8 mouse cellular contexts compared by ENCODE assay signal in the genomic region with DNA sequence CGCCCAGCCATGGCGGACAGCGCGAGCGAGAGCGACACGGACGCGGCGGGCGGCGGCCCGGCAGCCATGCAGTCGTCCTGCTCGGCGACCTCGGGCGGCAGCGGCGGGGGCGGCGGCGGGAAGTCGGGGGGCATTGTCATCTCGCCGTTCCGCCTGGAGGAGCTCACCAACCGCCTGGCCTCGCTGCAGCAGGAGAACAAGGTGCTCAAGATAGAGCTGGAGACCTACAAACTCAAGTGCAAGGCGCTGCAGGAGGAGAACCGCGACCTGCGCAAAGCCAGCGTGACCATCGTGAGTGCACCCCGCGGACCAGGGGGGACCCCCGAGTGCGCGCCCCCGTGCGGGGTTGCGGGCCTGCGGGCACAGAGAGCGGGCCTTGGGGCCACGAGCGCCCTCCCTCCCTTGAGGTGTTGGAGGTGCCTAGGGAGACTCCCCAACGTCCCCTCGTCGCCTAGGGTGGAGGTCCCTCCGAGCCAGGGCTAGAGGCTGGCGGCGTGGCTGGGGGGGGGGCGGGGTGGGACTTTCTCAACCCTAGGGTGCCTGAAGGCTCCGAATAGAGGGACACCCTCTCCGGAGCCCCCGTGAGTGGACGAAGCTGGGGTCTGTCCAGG. TPM values are rescaled to one million over a fixed set of nuclear protein-coding genes. Genes with fewer than 3 reads are reported as not detected.
A peak's percentile ranks its signal among the peaks of the same experiment; 100 is the strongest.
DNase-seq lines count a peak whose midpoint lies in the region; ATAC-seq lines count a peak whose summit lies in the region.

No protein-coding gene starts in this region.

- under 1% methylated on average over 44 of the region's 58 CpGs for WGBS in forebrain, embryonic 12.5 days
- WGBS in hindbrain, embryonic 16.5 days: 0% methylated on average over 25 of the region's 58 CpGs
- 1% methylated on average over 54 of the region's 58 CpGs for WGBS in limb, embryonic 15.5 days
- WGBS in neural tube, embryonic 12.5 days: under 1% methylated on average over 57 of the region's 58 CpGs

- peaks cover 6% of the 10 kb centered on the region; the same call in 1 of the 2 replicates for H3K9me3 ChIP-seq in forebrain, embryonic 12.5 days
- no peaks in the 10 kb centered on the region for H3K9me3 ChIP-seq in hindbrain, embryonic 16.5 days (ENCODE audit: control insufficient read depth, low read length)
- no peaks in the 10 kb centered on the region for H3K9me3 ChIP-seq in limb, embryonic 15.5 days
- 0 out of 2 replicates have a peak, but pooled peaks cover 3% of the 10 kb centered on the region for H3K9me3 ChIP-seq in neural tube, embryonic 12.5 days

- peaks cover 38% of the 10 kb centered on the region for H3K4me1 ChIP-seq in forebrain, embryonic 12.5 days
- H3K4me1 ChIP-seq in hindbrain, embryonic 16.5 days (ENCODE audit: control insufficient read depth, insufficient read depth, low read depth, low read length): peaks cover 20% of the 10 kb centered on the region
- peaks cover 38% of the 10 kb centered on the region for H3K4me1 ChIP-seq in limb, embryonic 15.5 days
- H3K4me1 ChIP-seq in neural tube, embryonic 12.5 days: peaks cover 28% of the 10 kb centered on the region

- peaks cover 4% of the 10 kb centered on the region; the same call in 1 of the 2 replicates for H3K36me3 ChIP-seq in forebrain, embryonic 12.5 days (replicated peaks)
- H3K36me3 ChIP-seq in hindbrain, embryonic 16.5 days (ENCODE audit: control insufficient read depth, insufficient read depth, low read length): no peaks in the 10 kb centered on the region
- peaks cover 3% of the 10 kb centered on the region; the same call in 1 of the 2 replicates for H3K36me3 ChIP-seq in limb, embryonic 15.5 days
- H3K36me3 ChIP-seq in neural tube, embryonic 12.5 days: no peaks in the 10 kb centered on the region

- DNase-seq in gastrocnemius, postnatal 10 days: peak; percentile 59
- DNase-seq in gastrocnemius, adult 18-20 months (ENCODE audit: low spot score): no peak
- peak; percentile 50 for DNase-seq in ZHBTc4 (ENCODE audit: low read depth, low spot score)
- peak; percentile 74 for DNase-seq in thymus, postnatal 14 days

- H3K4me3 ChIP-seq in forebrain, embryonic 12.5 days (replicated peaks): peak overlapping the region; percentile 94
- peak overlapping the region; percentile 81 for H3K4me3 ChIP-seq in hindbrain, embryonic 16.5 days (ENCODE audit: low read length)
- peak overlapping the region; percentile 98 for H3K4me3 ChIP-seq in limb, embryonic 15.5 days
- H3K4me3 ChIP-seq in neural tube, embryonic 12.5 days: peak overlapping the region; percentile 92

- H3K27ac ChIP-seq in forebrain, embryonic 12.5 days: peak overlapping the region; percentile 77; the same call in 1 of the 2 replicates
- peak overlapping the region; percentile 80 for H3K27ac ChIP-seq in hindbrain, embryonic 16.5 days (ENCODE audit: low read depth, low read length)
- peak overlapping the region; percentile 93 for H3K27ac ChIP-seq in limb, embryonic 15.5 days
- H3K27ac ChIP-seq in neural tube, embryonic 12.5 days: peak overlapping the region; percentile 46; the same call in 1 of the 2 replicates

- H3K4me2 ChIP-seq in forebrain, embryonic 12.5 days: peak overlapping the region; percentile 88
- peak overlapping the region; percentile 57 for H3K4me2 ChIP-seq in hindbrain, embryonic 16.5 days (ENCODE audit: low read length)
- H3K4me2 ChIP-seq in limb, embryonic 15.5 days: peak overlapping the region; percentile 77
- peak overlapping the region; percentile 76 for H3K4me2 ChIP-seq in neural tube, embryonic 12.5 days (replicated peaks)

- peak overlapping the region; percentile 94 for H3K9ac ChIP-seq in forebrain, embryonic 12.5 days
- H3K9ac ChIP-seq in hindbrain, embryonic 16.5 days (ENCODE audit: low read depth, low read length): peak overlapping the region; percentile 89
- H3K9ac ChIP-seq in limb, embryonic 15.5 days: peak overlapping the region; percentile 94
- H3K9ac ChIP-seq in neural tube, embryonic 12.5 days: peak overlapping the region; percentile 90

- H3K27me3 ChIP-seq in forebrain, embryonic 12.5 days: no peaks in the 10 kb centered on the region
- H3K27me3 ChIP-seq in hindbrain, embryonic 16.5 days (replicated peaks; ENCODE audit: control insufficient read depth, insufficient read depth, low read length): no peaks in the 10 kb centered on the region
- no peaks in the 10 kb centered on the region for H3K27me3 ChIP-seq in limb, embryonic 15.5 days
- no peaks in the 10 kb centered on the region for H3K27me3 ChIP-seq in neural tube, embryonic 12.5 days (replicated peaks)

- peak; percentile 18 for ATAC-seq in forebrain, embryonic 12.5 days (ENCODE audit: low FRiP score)
- peak; percentile 15 for ATAC-seq in hindbrain, embryonic 16.5 days
- peak; percentile 19 for ATAC-seq in limb, embryonic 15.5 days (ENCODE audit: insufficient number of reproducible peaks, low FRiP score, low TSS enrichment, low read depth)
- ATAC-seq in neural tube, embryonic 12.5 days (ENCODE audit: low FRiP score, low read depth): peak; percentile 62

RNA-seq across cellular contexts. Expression of gene Ccdc6, which starts 0.5 kb away (rescaled TPM):
- 10 to 100 TPM; 77.2 to 80.5 TPM for total RNA-seq in gastrocnemius, postnatal 10 days (2021)
- 100 to 1,000 TPM in 1 of 2 experiments, 10 to 100 TPM in 1; 87.0 to 114 TPM for total RNA-seq in gastrocnemius, adult 18-20 months (2021)
- 15.9 TPM in 2 replicates for polyA plus RNA-seq in forebrain, embryonic 12.5 days (2016; fragmentation: Nextera tagmentation; extraction: Ambion mirVana)
- polyA plus RNA-seq in hindbrain, embryonic 16.5 days (2015; fragmentation: Nextera tagmentation; extraction: Ambion mirVana): 18.6 and 23.0 TPM in 2 replicates
- polyA plus RNA-seq in limb, embryonic 15.5 days (2015; fragmentation: Nextera tagmentation; extraction: Ambion mirVana): 17.2 and 18.2 TPM in 2 replicates
- 16.2 and 16.8 TPM in 2 replicates for polyA plus RNA-seq in neural tube, embryonic 12.5 days (2016; fragmentation: Nextera tagmentation; extraction: Ambion mirVana)
